Mouse (Mus musculus): ENCODE measurements at regions not wholly inside any gene's neighbourhood (a gene's known extent, or its start where the extent isn't known, plus 50 kb on each side); places are given as distances from the start of the nearest gene placed in this dataset.
A peak's percentile ranks its signal among the peaks of the same experiment; 100 is the strongest.

DNA sequence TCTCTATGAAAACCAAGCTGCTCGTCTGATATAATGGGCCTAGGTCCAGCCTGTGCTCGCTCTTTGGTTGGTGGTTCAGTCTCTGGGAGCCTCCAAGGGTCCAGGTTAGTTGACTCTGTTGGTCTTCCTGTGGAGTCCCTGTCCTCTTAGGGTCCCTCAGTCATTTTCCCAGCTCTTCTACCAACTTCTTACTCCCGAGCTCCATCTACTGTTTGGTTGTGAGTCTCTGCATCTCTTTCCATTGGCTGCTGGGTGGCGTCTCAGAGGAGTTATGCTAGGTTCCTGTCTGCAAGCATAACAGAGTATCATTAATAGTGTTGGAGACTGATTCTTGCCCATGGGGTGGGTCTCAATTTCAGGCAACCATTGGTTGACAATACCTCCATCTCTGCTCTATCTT is 60.0 kb upstream of the Topaz1 start:
- intact Hi-C loops (cut with DNase I) = loop anchor here (1.0 to 5.0 kb wide), 4 partner anchors 72 to 440 kb away; no protein-coding TSS in a partner anchor
- peak; percentile 31 to 54 for DNase-seq

DNA sequence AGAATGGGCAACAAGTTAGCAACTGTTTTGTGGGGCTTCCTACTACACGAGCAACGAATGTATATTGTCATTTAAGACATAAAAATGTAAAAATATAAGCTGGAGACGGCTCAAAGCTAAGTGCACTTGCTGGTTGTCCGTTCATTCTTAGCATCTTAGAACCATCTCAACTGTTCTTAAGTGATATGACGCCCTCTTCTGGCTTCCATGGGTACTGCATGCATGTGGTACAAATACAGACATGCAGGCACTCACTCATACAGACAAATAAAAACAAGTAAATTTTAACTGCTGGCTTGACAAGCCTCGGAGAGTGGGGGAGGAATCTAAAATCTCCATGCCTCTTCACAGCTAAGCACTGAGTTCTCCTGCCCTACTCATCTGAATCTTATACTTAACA is 55.3 kb upstream of the Topaz1 start:
- intact Hi-C loops (cut with DNase I) = no loop called here
- no peak for DNase-seq

DNA sequence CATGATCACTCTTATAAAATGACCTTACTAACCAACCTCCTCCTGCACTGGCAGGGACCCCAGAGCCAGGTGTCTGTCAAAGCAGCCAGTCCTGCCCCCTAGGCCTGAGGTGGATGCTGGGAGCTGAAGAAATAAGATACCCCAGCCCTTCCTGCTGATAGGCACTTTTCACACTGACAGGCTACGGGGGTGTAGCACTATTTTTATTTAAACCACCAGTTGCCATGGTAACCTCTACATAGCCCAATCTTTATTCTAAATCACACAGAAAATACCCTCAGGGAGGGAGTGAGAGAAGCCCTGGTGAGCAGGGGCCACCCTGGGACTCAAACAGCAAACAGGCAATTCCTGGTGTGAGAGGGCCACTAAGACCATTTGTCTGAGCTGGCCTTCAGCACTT is 51.4 kb upstream of the Topaz1 start:
- intact Hi-C loops (cut with DNase I) = no loop called here
- no peak for DNase-seq

Small RNA genes in the stretch of these regions (microRNA-seq; reads per million reads assigned to microRNA genes)
- gene Mir138-1 = 34.8 to 57.4 reads per million in 2 experiments
